Mouse (Mus musculus): ENCODE data around the gene Gm4027.
"Not testable (repeated sequence)": the region's sequence is repeated elsewhere in the genome, so short reads cannot be mapped to it uniquely, and the experiment has no call there.

The Gm4027 gene

DNA sequence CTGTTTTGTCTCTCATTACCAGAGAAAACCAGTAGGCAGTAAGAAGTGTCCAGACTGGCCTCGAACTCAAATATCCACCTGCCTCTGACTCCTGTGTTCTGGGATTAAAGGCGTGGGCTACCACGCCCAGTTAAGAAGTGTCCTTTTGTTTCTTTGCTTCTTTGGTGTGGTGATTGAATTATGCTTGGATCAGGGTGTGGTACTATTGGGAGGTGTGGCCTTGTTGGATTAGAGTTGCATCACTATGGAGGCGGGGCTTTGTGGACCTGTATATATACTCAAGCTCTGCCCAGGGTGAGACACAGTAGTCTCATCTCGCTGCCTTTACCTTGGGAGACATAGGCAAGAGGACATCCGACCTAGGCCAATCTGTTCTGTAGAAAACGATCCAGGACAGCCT, at the start of gene Gm4027:
Gene Gm4027 (plus strand): TSS at position 301 of the 400 bp plus-strand sequence.
- not testable (repeated sequence) for DNase-seq (ENCODE audit: low read depth, low spot score)

DNA sequence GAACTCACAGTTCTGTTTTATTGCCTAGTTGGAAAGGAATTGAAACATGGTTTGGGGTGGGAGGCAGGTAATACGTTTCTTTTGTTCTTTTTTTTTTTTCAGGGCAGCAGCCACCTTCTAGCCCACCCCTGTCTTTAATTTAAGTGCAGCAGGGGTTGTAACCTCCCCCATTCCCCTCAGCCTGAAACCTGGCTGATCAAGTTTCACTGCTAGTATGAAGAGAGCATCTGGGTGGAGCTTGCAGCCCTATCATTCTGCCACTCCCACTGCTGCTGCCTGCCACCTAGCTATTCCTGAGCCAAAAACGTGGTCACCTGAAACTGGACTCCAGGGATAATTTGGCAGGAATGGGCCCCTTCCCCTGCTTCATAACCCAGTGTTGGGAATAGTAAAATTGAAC, 17.3 kb upstream of the Gm4027 start:
- DNase-seq (ENCODE audit: low read depth, low spot score), result not testable (repeated sequence)

DNA sequence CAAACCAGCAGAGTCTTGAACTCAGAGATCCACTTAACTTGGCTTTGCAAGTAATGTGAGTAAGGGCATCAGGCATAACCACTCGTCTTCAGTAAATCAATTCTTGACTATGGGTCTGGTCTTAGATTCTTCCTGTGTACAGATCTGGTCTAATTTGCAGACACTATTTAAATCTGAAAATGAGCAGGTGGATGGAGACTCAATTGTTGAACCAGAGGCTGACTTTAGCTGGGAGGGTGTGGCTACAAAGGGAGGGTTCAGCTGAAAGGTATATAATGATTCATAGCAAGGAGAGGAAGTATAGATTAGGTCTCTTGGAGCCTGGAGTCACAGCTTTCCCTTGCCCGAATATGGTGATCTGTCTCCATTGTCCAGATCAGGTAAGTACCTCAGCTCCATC, 16.3 kb upstream of the Gm4027 start, which contains the start of gene Oog1:
Gene Oog1 (plus strand): TSS at position 301 of the 400 bp plus-strand sequence.
- DNase-seq (ENCODE audit: low read depth, low spot score), result not testable (repeated sequence)

DNA sequence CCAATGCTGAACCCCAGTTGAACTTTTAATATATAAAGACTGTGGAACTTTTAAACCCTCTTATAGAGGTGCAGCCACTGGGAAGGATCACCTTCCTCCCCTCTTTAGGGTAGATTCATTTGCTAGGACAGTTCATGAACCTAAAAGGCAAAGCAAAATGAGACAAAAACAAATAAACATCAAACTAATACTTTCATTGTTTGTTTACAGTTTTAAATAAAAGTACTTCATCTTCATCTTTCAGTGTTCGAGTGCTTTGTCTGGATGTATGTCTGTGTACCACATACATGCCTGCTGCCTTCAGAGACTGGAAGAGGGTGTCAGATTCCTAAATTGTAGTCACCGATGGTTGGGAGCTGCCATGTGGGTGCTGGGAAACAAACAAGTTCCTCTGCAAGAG, 25.9 kb downstream of the Gm4027 start, which contains the start of gene Gm16381:
Gene Gm16381 (minus strand): TSS at position 101 of the 400 bp plus-strand sequence.
- not testable (repeated sequence) for DNase-seq (ENCODE audit: low read depth, low spot score)

DNA sequence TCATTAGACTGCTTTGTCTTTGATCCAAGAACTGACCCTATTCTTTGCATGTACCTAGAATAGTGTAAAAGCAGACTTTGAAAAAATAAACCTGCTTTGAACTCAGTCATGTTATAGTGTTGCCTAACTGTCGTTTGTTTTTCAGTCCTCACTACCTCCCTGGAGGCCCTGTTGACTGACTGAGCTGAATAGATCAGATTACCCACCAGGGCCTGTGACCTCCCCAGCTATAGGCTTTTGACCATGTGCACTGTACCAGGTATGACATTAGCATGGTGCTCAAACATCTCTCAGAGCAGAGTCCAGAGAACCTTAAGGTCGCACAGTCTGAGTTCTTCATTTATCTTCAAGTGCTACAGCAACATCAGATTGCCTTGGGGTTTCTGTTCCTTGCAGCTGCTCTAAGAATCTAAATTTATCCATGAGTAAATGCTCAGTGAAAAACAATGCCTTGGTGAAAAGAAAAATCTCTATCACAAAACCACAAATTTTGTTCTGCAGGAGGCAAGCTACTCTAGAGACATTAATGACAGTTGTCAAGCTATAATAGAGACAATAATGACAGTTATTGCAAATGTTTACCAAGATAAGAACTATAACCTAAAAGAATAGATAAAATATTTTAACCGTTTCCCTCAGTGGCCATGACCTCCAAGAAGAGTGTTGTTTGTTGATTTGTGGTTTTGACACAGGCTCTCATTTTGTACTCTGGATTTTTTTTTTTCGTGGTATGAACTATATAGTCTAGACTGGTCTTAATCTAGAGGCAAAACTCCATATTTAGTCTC, 34.4 kb downstream of the Gm4027 start:
- not testable (repeated sequence) for DNase-seq (ENCODE audit: low read depth, low spot score)
